Mouse (Mus musculus) embryonic facial prominence, embryonic 10.5 days (tissue): ENCODE data around the gene Dnaja1. TPM values are rescaled to one million over a fixed set of nuclear protein-coding genes. Genes with fewer than 3 reads are reported as not detected.

Experiments used
- DNase-seq: peaks from one replicate; pipeline ENCODE4 v3.0.0-alpha.2; 2017; ENCODE audit warnings: low spot score
- H3K27ac ChIP-seq: fragments of 300-500 bp; sonication (generic); replicated peaks from 2 replicates; pipeline ENCODE4 v1.5.1; 2016; ENCODE audit warnings: mild to moderate bottlenecking
- H3K27me3 ChIP-seq: fragments of 300-500 bp; sonication (generic); replicated peaks from 2 replicates; pipeline ENCODE4 v1.6.1; 2016; ENCODE audit warnings: low read depth, mild to moderate bottlenecking; ENCODE audit not compliant: poor library complexity, severe bottlenecking
- H3K36me3 ChIP-seq: fragments of 300-500 bp; sonication (generic); replicated peaks from 2 replicates; pipeline ENCODE4 v1.6.1; 2016; ENCODE audit warnings: mild to moderate bottlenecking, moderate library complexity
- H3K4me1 ChIP-seq: fragments of 300-500 bp; sonication (generic); 2 replicates; pipeline ENCODE4 v1.6.1; 2016
- H3K4me3 ChIP-seq: fragments of 300-500 bp; sonication (generic); 2 replicates; pipeline ENCODE4 v1.5.1; 2016; ENCODE audit warnings: mild to moderate bottlenecking, moderate library complexity
- H3K9me3 ChIP-seq: fragments of 300-500 bp; sonication (generic); 2 replicates; pipeline ENCODE4 v1.6.1; 2016; ENCODE audit warnings: mild to moderate bottlenecking
- WGBS: fragments of 180-500 bp; shearing (Covaris S2); methylation state at CpG from one replicate; pipeline ENCODE4 v1.1.7; 2016; 5-methylcytosine and 5-hydroxymethylcytosine counted together
- polyA plus RNA-seq: library from polyadenylated mRNA; unstranded; fragments of >200 nt; fragmentation: Nextera tagmentation; extraction: Ambion mirVana; gene quantifications from 2 replicates; pipeline ENCODE4 v1.2.1, GENCODE M21; 2016

Dnaja1 gene
- polyA plus RNA-seq: 608 and 633 TPM in 2 replicates

GRCm38 (mm10) chr4:40722011-40722666 is at the start of gene Dnaja1:
Gene Dnaja1 (plus strand): TSS chr4:40722150.
- under 1% methylated on average over 54 of the region's 54 CpGs for WGBS
- Histone ChIP-seq H3K4me3 (peak within 1 kb of the TSS; percentile 83), H3K27ac (peak within 1 kb of the TSS; percentile 100), H3K9me3 (no peaks in the 10 kb centered on the region), H3K36me3 (peaks cover 32% of the 10 kb centered on the region), H3K27me3 (no peaks in the 10 kb centered on the region), H3K4me1 (peaks cover 42% of the 10 kb centered on the region)
- DNase-seq: peak; percentile 97

- Histone ChIP-seq H3K4me1 (peaks cover 10% of the 10 kb centered on the region), H3K27ac (no peak overlapping the region), H3K9me3 (no peaks in the 10 kb centered on the region), H3K4me3 (no peak overlapping the region), H3K27me3 (0 out of 2 replicates have a peak, but pooled peaks cover 5% of the 10 kb centered on the region), H3K36me3 (no peaks in the 10 kb centered on the region)
- no peak for DNase-seq
- 96% methylated on average over 5 of the region's 5 CpGs for WGBS
Observed at GRCm38 (mm10) chr4:40673526-40673925, 48.4 kb upstream of the Dnaja1 start.

GRCm38 (mm10) chr4:40676338-40676737 is 45.6 kb upstream of the Dnaja1 start:
- Histone ChIP-seq H3K4me3 (peak overlapping the region; percentile 25; the same call in 1 of the 2 replicates), H3K9me3 (no peaks in the 10 kb centered on the region), H3K36me3 (no peaks in the 10 kb centered on the region), H3K27ac (no peak overlapping the region), H3K4me1 (peaks cover 10% of the 10 kb centered on the region), H3K27me3 (0 out of 2 replicates have a peak, but pooled peaks cover 5% of the 10 kb centered on the region)
- 18% methylated on average over 14 of the region's 14 CpGs for WGBS
- peak; percentile 17 for DNase-seq

- H3K36me3 ChIP-seq: no peaks in the 10 kb centered on the region
- H3K27ac ChIP-seq: no peak overlapping the region
- peak; percentile 26 for DNase-seq
- H3K4me3 ChIP-seq: no peak overlapping the region
- 42% methylated on average over 5 of the region's 5 CpGs for WGBS
- H3K27me3 ChIP-seq: 0 out of 2 replicates have a peak, but pooled peaks cover 5% of the 10 kb centered on the region
- H3K4me1 ChIP-seq: peaks cover 10% of the 10 kb centered on the region
- H3K9me3 ChIP-seq: no peaks in the 10 kb centered on the region
Observed at GRCm38 (mm10) chr4:40677132-40677531, 44.8 kb upstream of the Dnaja1 start.

GRCm38 (mm10) chr4:40680250-40680860 is 41.6 kb upstream of the Dnaja1 start:
- H3K4me1 ChIP-seq: peaks cover 10% of the 10 kb centered on the region
- peak; percentile 60 for DNase-seq
- 47% methylated on average over 5 of the region's 5 CpGs for WGBS
- H3K27me3 ChIP-seq: 0 out of 2 replicates have a peak, but pooled peaks cover 5% of the 10 kb centered on the region
- H3K27ac ChIP-seq: no peak overlapping the region
- H3K4me3 ChIP-seq: no peak overlapping the region
- H3K9me3 ChIP-seq: no peaks in the 10 kb centered on the region
- H3K36me3 ChIP-seq: peaks cover 9% of the 10 kb centered on the region; the same call in 1 of the 2 replicates

- H3K4me1 ChIP-seq: peaks cover 1% of the 10 kb centered on the region
- 26% methylated on average over 3 of the region's 3 CpGs for WGBS
- peak; percentile 44 for DNase-seq
Observed at GRCm38 (mm10) chr4:40681908-40682307, 40.0 kb upstream of the Dnaja1 start.

GRCm38 (mm10) chr4:40682359-40682758 is 39.6 kb upstream of the Dnaja1 start:
- 89% methylated on average over 5 of the region's 5 CpGs for WGBS
- H3K4me1 ChIP-seq: no peaks in the 10 kb centered on the region
- H3K27me3 ChIP-seq: no peaks in the 10 kb centered on the region
- H3K36me3 ChIP-seq: peaks cover 29% of the 10 kb centered on the region
- no peak overlapping the region for H3K27ac ChIP-seq
- H3K9me3 ChIP-seq: no peaks in the 10 kb centered on the region
- no peak overlapping the region for H3K4me3 ChIP-seq
- no peak for DNase-seq

More at GRCm38 (mm10) chr4:40681908-40682307, 40.0 kb upstream of the Dnaja1 start:
- H3K36me3 ChIP-seq: peaks cover 25% of the 10 kb centered on the region
- no peak overlapping the region for H3K27ac ChIP-seq
- H3K27me3 ChIP-seq: no peaks in the 10 kb centered on the region
- H3K9me3 ChIP-seq: no peaks in the 10 kb centered on the region
- H3K4me3 ChIP-seq: no peak overlapping the region

GRCm38 (mm10) chr4:40683306-40683705 is 38.6 kb upstream of the Dnaja1 start:
- H3K4me3 ChIP-seq: no peak overlapping the region
- H3K9me3 ChIP-seq: no peaks in the 10 kb centered on the region
- no peak for DNase-seq
- H3K27me3 ChIP-seq: no peaks in the 10 kb centered on the region
- H3K4me1 ChIP-seq: no peaks in the 10 kb centered on the region
- peaks cover 37% of the 10 kb centered on the region for H3K36me3 ChIP-seq
- no peak overlapping the region for H3K27ac ChIP-seq
- WGBS: 92% methylated on average over 2 of the region's 2 CpGs

GRCm38 (mm10) chr4:40691100-40691499 is 30.9 kb upstream of the Dnaja1 start:
- Histone ChIP-seq H3K27ac (no peak overlapping the region), H3K4me1 (peaks cover 6% of the 10 kb centered on the region; the same call in 1 of the 2 replicates), H3K4me3 (no peak overlapping the region), H3K9me3 (no peaks in the 10 kb centered on the region), H3K27me3 (no peaks in the 10 kb centered on the region), H3K36me3 (peaks cover 83% of the 10 kb centered on the region)
- 68% methylated on average over 11 of the region's 11 CpGs for WGBS
- DNase-seq: peak; percentile 42

- H3K9me3 ChIP-seq: no peaks in the 10 kb centered on the region
- H3K36me3 ChIP-seq: peaks cover 50% of the 10 kb centered on the region
- WGBS: 81% methylated on average over 7 of the region's 7 CpGs
- no peaks in the 10 kb centered on the region for H3K27me3 ChIP-seq
- H3K4me1 ChIP-seq: peaks cover 9% of the 10 kb centered on the region
- H3K4me3 ChIP-seq: no peak overlapping the region
- no peak for DNase-seq
- no peak overlapping the region for H3K27ac ChIP-seq
Observed at GRCm38 (mm10) chr4:40697059-40697458, 24.9 kb upstream of the Dnaja1 start.

GRCm38 (mm10) chr4:40700216-40700615 is 21.7 kb upstream of the Dnaja1 start:
- peaks cover 20% of the 10 kb centered on the region for H3K36me3 ChIP-seq
- H3K4me1 ChIP-seq: peaks cover 22% of the 10 kb centered on the region
- no peak overlapping the region for H3K27ac ChIP-seq
- DNase-seq: no peak
- WGBS: 82% methylated on average over 8 of the region's 8 CpGs
- H3K9me3 ChIP-seq: no peaks in the 10 kb centered on the region
- no peak overlapping the region for H3K4me3 ChIP-seq
- no peaks in the 10 kb centered on the region for H3K27me3 ChIP-seq

- Histone ChIP-seq H3K4me3 (peak overlapping the region; percentile 63), H3K27ac (peak overlapping the region; percentile 91; the same call in 1 of the 2 replicates), H3K27me3 (no peaks in the 10 kb centered on the region), H3K36me3 (peaks cover 5% of the 10 kb centered on the region), H3K9me3 (no peaks in the 10 kb centered on the region), H3K4me1 (peaks cover 22% of the 10 kb centered on the region)
- WGBS: 88% methylated on average over 3 of the region's 3 CpGs
- no peak for DNase-seq
Observed at GRCm38 (mm10) chr4:40701796-40702195, 20.2 kb upstream of the Dnaja1 start.
